Mouse (Mus musculus): ENCODE data around the gene Rab33b. TPM values are rescaled to one million over a fixed set of nuclear protein-coding genes. Genes with fewer than 3 reads are reported as not detected.
A peak's percentile ranks its signal among the peaks of the same experiment; 100 is the strongest.
"Not testable (repeated sequence)": the region's sequence is repeated elsewhere in the genome, so short reads cannot be mapped to it uniquely, and the experiment has no call there.

The Rab33b gene
- polyA plus RNA-seq (2011; ENCODE audit: insufficient read length, low read depth, missing spikeins) = 23.2 and 24.5 TPM in 2 replicates

DNA sequence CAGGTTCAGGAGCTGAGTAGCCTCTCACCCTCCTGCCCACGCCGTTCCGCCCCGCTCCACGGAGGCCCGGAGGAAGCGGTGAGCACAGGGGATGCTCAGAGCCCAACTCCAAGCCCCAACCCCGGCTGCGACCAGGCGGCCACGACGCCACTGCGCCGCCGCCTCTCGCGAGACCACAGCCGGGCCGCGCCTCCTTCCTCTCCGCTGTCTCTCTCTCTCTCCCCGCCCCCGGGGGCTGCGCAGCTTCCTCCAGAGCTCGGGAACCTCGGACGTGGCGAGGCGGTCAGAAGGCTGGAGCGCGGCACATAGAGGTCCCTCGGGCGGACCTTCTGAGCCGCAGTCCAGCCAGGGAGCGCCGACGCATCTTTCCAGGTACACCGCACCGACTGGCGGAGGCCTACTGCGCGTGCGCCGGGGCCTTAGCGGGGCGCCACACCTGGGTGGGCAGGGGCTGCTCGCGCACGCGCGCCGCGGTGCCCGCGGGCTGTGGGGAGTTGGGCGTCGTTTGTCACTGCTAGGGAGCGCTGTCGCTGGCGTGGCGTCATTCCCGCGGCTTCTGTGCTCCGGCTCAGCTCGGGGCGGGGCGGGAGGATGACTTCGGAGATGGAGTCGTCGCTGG is at the start of gene Rab33b:
Gene Rab33b (plus strand): TSS at position 180 of the 619 bp plus-strand sequence.
- H3K4me3 ChIP-seq (ENCODE audit: insufficient read depth, low read length) = peak within 1 kb of the TSS; percentile 75
- H3K27ac ChIP-seq (ENCODE audit: insufficient read depth, low read length) = peak within 1 kb of the TSS; percentile 82
- peak; percentile 98 for TF ChIP-seq POLR2A (IDR thresholded peaks at IDR 0.05; ENCODE audit: low read depth, low read length)
- peak; percentile 14; the same call in 1 of the 2 replicates for TF ChIP-seq CTCF (IDR thresholded peaks at IDR 0.05; ENCODE audit: borderline replicate concordance, insufficient read depth, low read length)
- peaks cover 5% of the 10 kb centered on the region; the same call in 1 of the 2 replicates for H3K4me1 ChIP-seq (ENCODE audit: control insufficient read depth, insufficient read depth, low read length)

DNA sequence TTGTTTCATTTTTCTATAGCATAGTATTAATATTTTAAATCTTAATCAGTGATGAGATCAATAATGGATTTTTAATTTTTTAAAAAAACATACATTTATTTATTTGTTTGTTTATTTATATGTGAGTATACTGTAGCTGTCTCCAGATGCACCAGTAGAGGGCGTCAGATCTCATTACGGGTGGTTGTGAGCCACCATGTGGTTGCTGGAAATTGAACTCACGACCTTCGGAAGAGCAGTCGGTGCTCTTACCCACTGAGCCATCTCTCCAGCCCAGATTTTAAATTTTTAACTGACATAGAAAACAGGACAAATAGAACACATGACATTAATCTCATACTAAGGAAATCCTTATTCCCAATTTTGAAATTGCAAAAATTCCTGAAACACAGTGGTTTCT is 49.4 kb upstream of the Rab33b start:
- H3K4me3 ChIP-seq (ENCODE audit: insufficient read depth, low read length); H3K27ac ChIP-seq (ENCODE audit: insufficient read depth, low read length); H3K4me1 ChIP-seq (ENCODE audit: control insufficient read depth, insufficient read depth, low read length): not testable (repeated sequence)

DNA sequence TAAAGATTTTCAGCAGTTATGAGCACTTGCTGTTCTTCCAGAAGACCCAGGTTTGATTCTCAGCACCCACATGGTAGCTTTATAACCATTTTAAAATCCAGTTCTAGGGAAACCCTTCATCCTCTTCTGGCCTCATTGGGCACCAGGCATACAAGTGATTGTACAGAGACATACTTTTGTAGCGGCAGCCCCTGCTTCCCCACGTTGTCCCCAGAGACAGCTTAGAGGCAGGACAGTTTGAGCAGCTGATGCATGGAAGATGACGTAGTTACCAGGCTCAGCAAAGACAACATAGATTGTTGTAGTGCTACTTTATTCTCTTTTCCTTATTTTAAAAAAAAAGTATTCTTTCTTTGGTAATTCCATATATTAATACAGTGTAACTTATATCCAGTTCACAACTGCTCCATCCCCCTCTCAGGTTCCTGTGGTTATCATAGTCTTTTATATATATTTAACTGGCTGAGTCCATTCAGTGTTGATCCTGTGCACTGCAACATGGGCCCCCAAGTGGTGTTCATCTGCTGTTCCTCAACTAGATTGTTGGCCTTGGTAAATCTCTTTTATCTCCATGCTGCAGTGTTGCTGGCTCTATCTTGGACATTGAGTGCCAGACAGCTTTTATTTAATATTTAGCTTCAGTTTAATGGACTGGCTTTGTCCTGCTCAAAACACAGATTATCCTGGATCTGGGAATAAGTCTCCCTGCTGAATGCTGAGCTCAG is 48.7 kb upstream of the Rab33b start:
- TF ChIP-seq POLR2A (IDR thresholded peaks at IDR 0.05; ENCODE audit: low read depth, low read length) = no peak
- TF ChIP-seq CTCF (IDR thresholded peaks at IDR 0.05; ENCODE audit: borderline replicate concordance, insufficient read depth, low read length) = no peak
- Histone ChIP-seq H3K4me3 (ENCODE audit: insufficient read depth, low read length) (no peak overlapping the region), H3K27ac (ENCODE audit: insufficient read depth, low read length) (no peak overlapping the region), H3K4me1 (ENCODE audit: control insufficient read depth, insufficient read depth, low read length) (no peaks in the 10 kb centered on the region; the same call in 1 of the 2 replicates)

DNA sequence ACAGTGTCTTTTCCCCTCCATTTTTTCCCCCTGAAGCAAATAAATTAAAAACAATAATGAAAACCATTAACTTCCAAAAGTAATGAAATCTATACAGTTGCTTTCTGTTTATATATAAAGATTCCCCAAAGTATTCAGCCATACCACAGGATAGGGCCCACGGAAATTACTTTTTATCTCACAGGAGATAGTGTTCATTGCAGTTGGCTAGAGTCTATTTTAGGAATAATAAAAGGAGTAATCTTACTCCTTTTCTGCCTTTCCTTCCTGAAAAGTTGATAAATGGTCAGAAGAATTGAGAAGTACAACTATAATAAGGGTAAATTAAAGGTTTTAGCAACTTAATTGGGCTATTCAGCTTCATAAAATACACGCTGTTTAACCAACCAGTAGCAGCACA is 15.2 kb upstream of the Rab33b start:
- no peak for TF ChIP-seq CTCF (IDR thresholded peaks at IDR 0.05; ENCODE audit: borderline replicate concordance, insufficient read depth, low read length)
- no peak for TF ChIP-seq POLR2A (IDR thresholded peaks at IDR 0.05; ENCODE audit: low read depth, low read length)
- H3K4me1 ChIP-seq (ENCODE audit: control insufficient read depth, insufficient read depth, low read length) = no peaks in the 10 kb centered on the region
- no peak overlapping the region for H3K27ac ChIP-seq (ENCODE audit: insufficient read depth, low read length)
- H3K4me3 ChIP-seq (ENCODE audit: insufficient read depth, low read length) = no peak overlapping the region

DNA sequence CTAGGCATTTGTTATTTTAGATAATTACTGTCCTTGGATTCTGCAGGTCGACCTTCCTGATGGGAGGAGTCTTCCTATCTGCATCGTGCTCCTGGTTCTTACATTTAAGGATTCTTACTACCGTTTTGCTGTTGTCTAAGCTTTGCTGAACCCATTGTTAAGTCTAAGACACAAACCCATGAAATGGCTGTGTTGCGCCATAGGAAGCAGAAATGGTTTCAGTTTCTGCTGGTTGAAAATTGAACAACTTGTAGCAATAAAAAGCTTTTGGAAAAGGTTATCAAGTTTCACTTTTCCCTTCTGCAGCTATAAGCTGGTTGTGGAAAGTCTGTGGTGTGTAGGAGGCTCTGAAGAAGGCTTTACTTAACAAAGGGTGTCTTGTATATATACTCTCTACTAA is 8.0 kb upstream of the Rab33b start:
- H3K4me3 ChIP-seq (ENCODE audit: insufficient read depth, low read length) = no peak overlapping the region
- TF ChIP-seq CTCF (IDR thresholded peaks at IDR 0.05; ENCODE audit: borderline replicate concordance, insufficient read depth, low read length) (no peak), POLR2A (IDR thresholded peaks at IDR 0.05; ENCODE audit: low read depth, low read length) (no peak)
- no peak overlapping the region for H3K27ac ChIP-seq (ENCODE audit: insufficient read depth, low read length)
- H3K4me1 ChIP-seq (ENCODE audit: control insufficient read depth, insufficient read depth, low read length) = no peaks in the 10 kb centered on the region

DNA sequence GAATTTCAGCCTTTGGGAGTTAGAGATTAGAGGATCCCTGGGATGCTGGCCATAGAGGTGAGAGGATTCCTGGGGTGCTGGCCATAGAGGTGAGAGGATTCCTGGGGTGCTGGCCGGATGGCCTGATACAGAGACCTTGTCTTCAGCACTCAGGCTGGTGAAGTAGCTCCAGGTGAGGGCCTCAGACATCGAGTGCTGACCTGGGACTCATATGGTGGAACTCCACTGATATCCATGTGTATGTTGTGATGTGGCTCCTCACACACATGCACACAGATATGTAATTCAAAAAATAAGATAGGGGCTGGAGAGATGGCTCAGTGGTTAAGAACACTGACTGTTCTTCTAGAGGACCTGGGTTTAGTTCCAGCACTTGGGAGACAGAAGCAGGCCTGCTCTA is 3.8 kb upstream of the Rab33b start:
- TF ChIP-seq CTCF (IDR thresholded peaks at IDR 0.05; ENCODE audit: borderline replicate concordance, insufficient read depth, low read length) (no peak), POLR2A (IDR thresholded peaks at IDR 0.05; ENCODE audit: low read depth, low read length) (no peak)

DNA sequence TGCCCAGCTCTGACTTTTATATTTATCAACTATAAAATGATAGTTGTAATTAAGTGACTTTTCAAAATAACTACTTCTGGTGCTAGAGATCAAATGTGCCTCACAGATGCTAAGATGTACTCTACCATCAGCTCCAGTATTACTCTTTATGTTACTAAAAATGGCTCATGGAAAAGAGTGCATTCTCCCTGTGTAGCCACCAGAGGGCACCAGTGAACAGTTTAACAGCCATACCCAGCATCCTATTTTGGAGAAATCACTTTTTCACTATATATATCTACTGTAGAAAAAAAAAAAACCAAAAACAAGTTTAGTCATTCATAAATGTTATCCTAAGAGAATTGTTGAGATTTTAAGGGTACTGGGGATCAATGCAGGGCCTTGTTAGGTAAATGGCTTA is 2.7 kb upstream of the Rab33b start:
- Histone ChIP-seq H3K4me1 (ENCODE audit: control insufficient read depth, insufficient read depth, low read length) (peaks cover 5% of the 10 kb centered on the region; the same call in 1 of the 2 replicates), H3K4me3 (ENCODE audit: insufficient read depth, low read length) (no peak overlapping the region), H3K27ac (ENCODE audit: insufficient read depth, low read length) (no peak overlapping the region)
- TF ChIP-seq POLR2A (IDR thresholded peaks at IDR 0.05; ENCODE audit: low read depth, low read length) = no peak
- no peak for TF ChIP-seq CTCF (IDR thresholded peaks at IDR 0.05; ENCODE audit: borderline replicate concordance, insufficient read depth, low read length)

More for the DNA sequence above, 3.8 kb upstream of the Rab33b start:
- no peak overlapping the region for H3K4me3 ChIP-seq (ENCODE audit: insufficient read depth, low read length)
- no peak overlapping the region for H3K27ac ChIP-seq (ENCODE audit: insufficient read depth, low read length)
- H3K4me1 ChIP-seq (ENCODE audit: control insufficient read depth, insufficient read depth, low read length) = peaks cover 5% of the 10 kb centered on the region; the same call in 1 of the 2 replicates

DNA sequence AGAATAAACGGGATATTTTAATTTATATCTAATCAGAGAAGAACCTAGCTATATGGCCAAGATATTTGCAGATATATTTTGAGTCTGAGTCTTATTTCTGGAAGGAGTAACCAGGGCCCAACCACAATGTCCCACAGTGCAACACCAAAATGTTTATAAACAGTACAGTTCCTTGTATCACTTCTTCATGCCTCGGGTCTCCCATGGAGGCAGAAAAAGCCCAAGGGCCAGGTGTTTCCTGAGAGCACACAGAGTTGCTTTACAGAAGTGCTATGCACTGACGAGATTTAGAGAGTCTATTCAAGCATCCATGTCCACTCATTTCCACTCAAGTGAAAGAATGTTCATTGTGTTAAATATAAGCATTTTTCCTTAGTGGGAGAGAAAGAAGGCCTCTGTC is 1.8 kb upstream of the Rab33b start:
- Histone ChIP-seq H3K4me1 (ENCODE audit: control insufficient read depth, insufficient read depth, low read length) (peaks cover 5% of the 10 kb centered on the region; the same call in 1 of the 2 replicates), H3K4me3 (ENCODE audit: insufficient read depth, low read length) (no peak overlapping the region), H3K27ac (ENCODE audit: insufficient read depth, low read length) (peak overlapping the region; percentile 16; the same call in 1 of the 2 replicates)
- TF ChIP-seq POLR2A (IDR thresholded peaks at IDR 0.05; ENCODE audit: low read depth, low read length) = no peak
- TF ChIP-seq CTCF (IDR thresholded peaks at IDR 0.05; ENCODE audit: borderline replicate concordance, insufficient read depth, low read length) = no peak

DNA sequence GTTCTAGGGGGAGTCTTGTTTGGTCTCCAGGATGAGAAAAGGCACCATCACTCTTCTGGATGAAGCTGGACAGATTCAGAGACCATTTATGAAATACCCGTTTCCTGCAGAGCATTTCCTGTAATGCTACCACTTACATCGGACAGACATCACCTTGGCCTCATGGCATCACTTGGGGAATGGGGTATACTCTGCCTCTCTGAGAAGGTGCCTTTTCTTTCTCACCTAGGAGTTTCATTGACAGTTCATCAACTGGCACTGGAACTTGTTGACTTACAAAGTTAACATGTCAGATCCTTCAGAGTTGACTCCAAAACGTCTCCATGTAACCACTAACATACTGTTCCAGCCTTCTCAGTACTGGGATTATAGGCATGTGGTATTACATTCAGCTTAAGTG is 939 bp upstream of the Rab33b start:
- TF ChIP-seq POLR2A (IDR thresholded peaks at IDR 0.05; ENCODE audit: low read depth, low read length) (no peak), CTCF (IDR thresholded peaks at IDR 0.05; ENCODE audit: borderline replicate concordance, insufficient read depth, low read length) (no peak)
- Histone ChIP-seq H3K27ac (ENCODE audit: insufficient read depth, low read length) (peak overlapping the region; percentile 82; the same call in 1 of the 2 replicates), H3K4me1 (ENCODE audit: control insufficient read depth, insufficient read depth, low read length) (peaks cover 5% of the 10 kb centered on the region; the same call in 1 of the 2 replicates), H3K4me3 (ENCODE audit: insufficient read depth, low read length) (peak overlapping the region; percentile 75)

DNA sequence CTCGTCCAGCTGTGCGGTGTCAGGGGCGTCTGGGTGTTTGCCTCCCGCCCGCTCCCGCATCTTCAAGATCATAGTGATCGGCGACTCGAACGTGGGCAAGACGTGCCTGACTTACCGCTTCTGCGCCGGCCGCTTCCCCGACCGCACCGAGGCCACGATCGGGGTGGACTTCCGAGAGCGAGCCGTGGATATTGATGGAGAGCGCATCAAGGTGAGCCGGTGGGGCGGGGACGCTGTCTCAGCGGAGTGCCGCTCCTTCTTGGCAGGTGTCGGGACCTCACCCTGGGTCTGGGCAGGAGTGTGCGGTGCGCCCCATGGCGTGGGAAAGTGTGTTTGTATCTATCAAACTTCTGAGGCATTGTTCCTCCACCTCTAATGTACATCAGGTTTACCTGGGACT is 650 bp downstream of the Rab33b start:
- H3K27ac ChIP-seq (ENCODE audit: insufficient read depth, low read length) = no peak overlapping the region; the same call in 1 of the 2 replicates
- TF ChIP-seq POLR2A (IDR thresholded peaks at IDR 0.05; ENCODE audit: low read depth, low read length) (no peak), CTCF (IDR thresholded peaks at IDR 0.05; ENCODE audit: borderline replicate concordance, insufficient read depth, low read length) (no peak)
- H3K4me1 ChIP-seq (ENCODE audit: control insufficient read depth, insufficient read depth, low read length) = peaks cover 5% of the 10 kb centered on the region; the same call in 1 of the 2 replicates
- peak overlapping the region; percentile 75 for H3K4me3 ChIP-seq (ENCODE audit: insufficient read depth, low read length)

All from embryonic fibroblast, embryonic 13.5 days (primary cell).